Mouse (Mus musculus) heart, embryonic 15.5 days (tissue): ENCODE measurements around the gene Mcrip1. TPM values are rescaled to one million over a fixed set of nuclear protein-coding genes. Genes with fewer than 3 reads are reported as not detected.

ENCODE experiments used
- ATAC-seq: fragments of 200-750 bp; cut with Nextera tagmentation; replicated peaks from 2 replicates; pipeline ENCODE4 v1.8.0; 2017; ENCODE audit warnings: low read depth, moderate TSS enrichment; ENCODE audit not compliant: insufficient number of reproducible peaks, insufficient read depth, low FRiP score
- H3K27ac ChIP-seq: fragments of 300-500 bp; sonication (generic); 2 replicates; pipeline ENCODE4 v1.5.1; 2015; ENCODE audit warnings: mild to moderate bottlenecking, inconsistent platforms
- H3K27me3 ChIP-seq: fragments of 300-500 bp; sonication (generic); 2 replicates; pipeline ENCODE4 v1.6.1; 2015; ENCODE audit warnings: inconsistent platforms
- H3K36me3 ChIP-seq: fragments of 300-500 bp; sonication (generic); 2 replicates; pipeline ENCODE4 v1.6.1; 2015; ENCODE audit warnings: mild to moderate bottlenecking, inconsistent platforms
- H3K4me1 ChIP-seq: fragments of 300-500 bp; sonication (generic); replicated peaks from 2 replicates; pipeline ENCODE4 v1.6.1; 2015; ENCODE audit warnings: inconsistent platforms
- H3K4me2 ChIP-seq: fragments of 300-500 bp; sonication (generic); 2 replicates; pipeline ENCODE4 v1.6.1; 2015; ENCODE audit warnings: inconsistent platforms, mild to moderate bottlenecking, moderate library complexity
- H3K4me3 ChIP-seq: fragments of 300-500 bp; sonication (generic); 2 replicates; pipeline ENCODE4 v1.5.1; 2015; ENCODE audit warnings: mild to moderate bottlenecking, inconsistent platforms
- H3K9ac ChIP-seq: fragments of 300-500 bp; sonication (generic); 2 replicates; pipeline ENCODE4 v1.6.1; 2015; ENCODE audit warnings: mild to moderate bottlenecking, inconsistent platforms
- H3K9me3 ChIP-seq: fragments of 300-500 bp; sonication (generic); replicated peaks from 2 replicates; pipeline ENCODE4 v1.6.1; 2016; ENCODE audit warnings: inconsistent platforms
- whole genome bisulfite sequencing: fragments of 180-500 bp; shearing (Covaris S2); methylation state at CpG from one replicate; pipeline ENCODE4 v1.1.7; 2015; ENCODE audit warnings: mixed read lengths; 5-methylcytosine and 5-hydroxymethylcytosine counted together
- polyA plus RNA-seq: library from polyadenylated mRNA; unstranded; fragments of >200 nt; fragmentation: Nextera tagmentation; extraction: Ambion mirVana; gene quantifications from 2 replicates; pipeline ENCODE4 v1.2.1, GENCODE M21; 2015

The Mcrip1 gene
- polyA plus RNA-seq, 1 experiment from 2014 or later: 119 TPM

DNA sequence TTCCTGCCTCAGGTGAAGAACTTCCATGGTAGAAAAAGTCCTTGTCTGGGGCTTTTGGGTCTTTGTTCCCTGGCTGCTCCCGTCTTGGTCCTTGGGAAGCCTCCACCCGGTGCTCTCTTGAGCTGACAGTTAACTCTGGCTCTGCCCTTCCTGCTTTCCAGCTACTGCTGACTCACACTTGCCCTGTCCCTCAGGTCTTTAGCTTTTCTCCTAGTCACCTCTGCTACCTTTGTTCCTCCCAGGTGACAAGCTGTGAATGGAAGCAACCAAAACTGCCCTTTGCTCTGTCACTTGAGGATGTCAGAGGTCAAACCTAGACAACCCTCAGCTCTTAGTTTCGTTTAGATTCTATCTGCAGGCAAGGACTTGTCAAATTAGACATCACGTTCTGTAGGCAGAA, 39.6 kb downstream of the Mcrip1 start:
- ATAC-seq: no peak
- Histone ChIP-seq H3K9me3 (no peaks in the 10 kb centered on the region), H3K27ac (peak overlapping the region; percentile 58; the same call in 1 of the 2 replicates), H3K9ac (no peak overlapping the region), H3K27me3 (no peaks in the 10 kb centered on the region), H3K36me3 (no peaks in the 10 kb centered on the region), H3K4me2 (peak overlapping the region; percentile 65; the same call in 1 of the 2 replicates), H3K4me1 (peaks cover 10% of the 10 kb centered on the region), H3K4me3 (no peak overlapping the region)
- WGBS: 43% methylated on average over 4 of the region's 4 CpGs

DNA sequence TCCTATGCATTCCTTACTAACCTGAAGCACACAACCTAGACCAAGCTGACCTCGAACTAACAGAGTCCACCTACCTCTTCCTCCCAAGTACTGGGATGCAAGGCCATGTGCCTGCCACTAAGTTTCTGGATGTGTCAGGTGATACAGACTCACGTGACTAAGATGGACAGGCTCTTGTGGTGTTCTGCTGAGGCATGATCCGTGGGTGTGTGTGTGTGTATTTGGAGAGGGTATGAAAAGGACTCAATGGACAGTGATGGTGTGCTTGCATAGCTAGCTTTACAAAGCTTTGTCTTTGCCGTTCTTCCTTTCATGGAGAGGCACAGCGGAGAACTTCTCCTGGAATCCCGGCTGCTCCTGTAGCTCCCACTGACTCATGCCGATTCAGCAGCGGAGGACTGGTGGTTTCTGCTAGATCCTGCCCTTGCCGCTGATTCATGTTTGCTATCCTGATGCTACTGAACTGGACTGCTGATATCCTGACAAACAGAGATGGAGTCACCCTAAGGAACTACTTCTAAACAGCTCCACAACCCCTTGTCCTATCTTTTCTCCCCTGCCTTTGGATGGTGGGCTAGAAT, 41.1 kb downstream of the Mcrip1 start:
- Histone ChIP-seq H3K4me3 (no peak overlapping the region), H3K9me3 (no peaks in the 10 kb centered on the region), H3K36me3 (no peaks in the 10 kb centered on the region), H3K4me1 (peaks cover 10% of the 10 kb centered on the region), H3K9ac (no peak overlapping the region), H3K27me3 (no peaks in the 10 kb centered on the region), H3K4me2 (no peak overlapping the region), H3K27ac (no peak overlapping the region)
- no peak for ATAC-seq
- 69% methylated on average over 9 of the region's 9 CpGs for WGBS

DNA sequence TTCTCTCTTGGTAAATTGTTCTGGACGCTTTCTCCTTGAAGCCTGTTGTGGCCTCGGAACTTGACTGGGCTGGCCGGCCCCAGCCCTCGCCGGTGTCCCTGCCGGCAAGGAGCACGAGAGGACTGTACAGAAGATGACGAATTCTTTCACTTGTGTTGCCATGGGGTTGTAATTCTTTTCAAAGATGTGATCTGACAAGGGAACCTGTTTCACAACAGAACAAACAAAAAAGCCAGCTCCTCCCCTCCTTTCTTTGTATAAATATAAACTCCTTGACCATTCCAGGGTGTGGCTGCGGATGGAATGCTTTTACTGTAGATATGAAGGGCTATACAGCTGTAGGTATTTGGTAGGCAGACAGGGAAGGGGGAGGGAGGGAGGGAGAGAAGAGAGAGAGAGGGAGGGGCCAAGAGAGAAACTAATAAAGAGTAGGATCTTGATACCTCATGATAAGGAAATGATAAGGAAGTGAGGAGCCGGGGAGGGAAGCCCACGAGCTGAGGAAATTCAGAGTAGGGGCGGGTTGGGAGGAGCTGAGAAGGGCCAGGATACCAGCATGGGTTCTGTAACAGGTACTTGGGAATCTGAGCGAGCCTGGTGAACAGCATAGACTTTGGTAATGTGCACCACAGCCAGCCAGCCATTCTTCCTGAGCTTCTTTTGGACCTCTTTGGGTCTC, 41.8 kb downstream of the Mcrip1 start:
- H3K27me3 ChIP-seq: 0 out of 2 replicates have a peak, but pooled peaks cover 4% of the 10 kb centered on the region
- ATAC-seq: no peak
- H3K36me3 ChIP-seq: no peaks in the 10 kb centered on the region
- peaks cover 10% of the 10 kb centered on the region for H3K4me1 ChIP-seq
- no peak overlapping the region for H3K27ac ChIP-seq
- no peak overlapping the region for H3K4me3 ChIP-seq
- WGBS: 66% methylated on average over 13 of the region's 13 CpGs
- no peak overlapping the region for H3K9ac ChIP-seq
- H3K4me2 ChIP-seq: no peak overlapping the region
- H3K9me3 ChIP-seq: no peaks in the 10 kb centered on the region

DNA sequence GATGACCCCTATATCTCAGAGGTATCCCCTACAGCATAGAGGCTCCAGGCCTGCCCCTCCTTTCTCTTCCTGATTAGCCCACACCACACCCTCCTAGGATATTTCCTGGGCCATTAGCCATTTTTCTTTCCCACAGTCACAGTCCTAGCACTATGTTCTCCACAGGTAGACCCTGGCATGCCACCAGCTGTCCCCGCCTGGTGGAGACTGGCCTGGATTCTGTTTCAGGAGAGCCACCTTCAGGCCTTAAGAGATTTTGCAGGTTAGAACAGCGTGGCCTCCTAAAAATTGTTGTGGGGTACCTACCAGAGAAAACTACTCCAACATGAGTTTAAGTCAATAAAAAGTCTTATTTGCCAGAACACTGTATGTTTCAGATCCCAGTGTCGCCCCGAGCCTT, 42.6 kb downstream of the Mcrip1 start:
- Histone ChIP-seq H3K4me2 (no peak overlapping the region), H3K4me3 (no peak overlapping the region), H3K9ac (no peak overlapping the region), H3K4me1 (peaks cover 10% of the 10 kb centered on the region), H3K27ac (no peak overlapping the region), H3K9me3 (no peaks in the 10 kb centered on the region), H3K36me3 (no peaks in the 10 kb centered on the region), H3K27me3 (0 out of 2 replicates have a peak, but pooled peaks cover 4% of the 10 kb centered on the region)
- 62% methylated on average over 4 of the region's 4 CpGs for WGBS
- no peak for ATAC-seq

DNA sequence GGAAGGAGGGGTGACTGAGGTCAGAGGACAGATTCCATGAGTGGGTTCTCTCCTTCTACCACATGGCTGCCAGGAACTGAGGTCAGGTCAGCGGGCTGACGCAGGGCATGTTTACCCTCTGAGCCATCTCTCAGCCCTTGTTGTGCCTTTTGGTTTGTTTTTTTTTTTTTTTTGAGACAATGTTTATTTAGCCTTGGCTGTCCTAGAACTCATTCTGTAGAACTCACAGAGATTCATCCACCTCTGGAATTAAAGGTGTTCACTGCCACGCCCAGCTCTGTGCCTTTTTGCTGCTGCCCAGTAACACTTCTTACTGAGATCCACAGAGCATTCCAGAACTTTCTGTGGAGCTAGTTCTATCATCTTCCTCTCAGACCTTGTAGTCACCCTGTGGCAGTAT, 43.9 kb downstream of the Mcrip1 start:
- Histone ChIP-seq H3K4me3 (no peak overlapping the region), H3K4me1 (peaks cover 5% of the 10 kb centered on the region), H3K27me3 (0 out of 2 replicates have a peak, but pooled peaks cover 4% of the 10 kb centered on the region), H3K27ac (no peak overlapping the region), H3K9ac (no peak overlapping the region), H3K36me3 (no peaks in the 10 kb centered on the region), H3K9me3 (no peaks in the 10 kb centered on the region), H3K4me2 (no peak overlapping the region)
- ATAC-seq: no peak
- 83% methylated on average over 3 of the region's 3 CpGs for WGBS

DNA sequence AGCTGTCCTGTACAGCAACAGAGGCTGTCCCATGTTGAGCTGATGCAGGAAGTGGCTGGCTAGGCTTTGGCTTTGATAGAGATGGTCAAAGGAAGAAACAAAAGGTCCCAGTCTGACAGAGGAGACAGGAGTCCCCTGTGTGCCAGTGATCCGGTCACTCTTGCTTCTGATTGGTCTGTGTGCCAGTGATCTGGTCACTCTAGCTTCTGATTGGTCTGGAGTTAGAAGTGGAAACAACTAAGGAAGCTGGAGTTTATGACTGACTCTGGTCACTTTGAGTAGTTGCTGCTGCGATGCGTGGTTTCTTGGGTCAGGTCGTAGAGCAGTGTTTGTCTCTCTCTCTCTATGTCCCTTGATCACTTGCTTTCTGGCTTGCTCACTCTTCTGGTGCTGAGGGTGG, 47.8 kb downstream of the Mcrip1 start:
- H3K9ac ChIP-seq: no peak overlapping the region

DNA sequence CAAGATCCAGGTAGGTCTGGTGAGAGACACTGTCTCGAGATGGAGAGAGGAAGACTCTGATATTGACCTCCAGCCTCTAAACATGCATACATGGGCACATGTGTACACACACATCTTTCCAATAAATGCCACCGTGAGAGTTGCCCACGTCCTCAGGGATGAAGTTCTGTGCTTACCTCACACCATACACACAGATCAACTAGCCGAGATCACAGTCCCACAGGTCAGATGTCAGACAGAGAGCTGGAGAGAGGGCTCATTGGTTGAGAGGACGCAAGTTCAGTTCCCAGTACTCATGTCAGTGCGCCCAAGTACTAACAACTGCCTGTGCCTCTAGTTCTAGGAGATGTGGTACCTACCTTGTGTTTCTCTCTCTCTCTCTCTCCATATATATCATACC, 48.5 kb downstream of the Mcrip1 start:
- H3K27me3 ChIP-seq: 0 out of 2 replicates have a peak, but pooled peaks cover 4% of the 10 kb centered on the region
- peaks cover 29% of the 10 kb centered on the region for H3K36me3 ChIP-seq
- 66% methylated on average over 6 of the region's 6 CpGs for WGBS
- no peak overlapping the region for H3K4me3 ChIP-seq
- no peaks in the 10 kb centered on the region for H3K9me3 ChIP-seq
- H3K4me1 ChIP-seq: peaks cover 7% of the 10 kb centered on the region
- no peak for ATAC-seq
- no peak overlapping the region for H3K4me2 ChIP-seq
- no peak overlapping the region for H3K27ac ChIP-seq
- H3K9ac ChIP-seq: no peak overlapping the region

More for the DNA sequence above, 47.8 kb downstream of the Mcrip1 start:
- WGBS: 83% methylated on average over 4 of the region's 4 CpGs
- ATAC-seq: no peak
- H3K4me3 ChIP-seq: no peak overlapping the region
- H3K36me3 ChIP-seq: peaks cover 23% of the 10 kb centered on the region
- no peaks in the 10 kb centered on the region for H3K9me3 ChIP-seq
- H3K4me2 ChIP-seq: no peak overlapping the region
- H3K4me1 ChIP-seq: peaks cover 7% of the 10 kb centered on the region
- no peak overlapping the region for H3K27ac ChIP-seq
- 0 out of 2 replicates have a peak, but pooled peaks cover 4% of the 10 kb centered on the region for H3K27me3 ChIP-seq

DNA sequence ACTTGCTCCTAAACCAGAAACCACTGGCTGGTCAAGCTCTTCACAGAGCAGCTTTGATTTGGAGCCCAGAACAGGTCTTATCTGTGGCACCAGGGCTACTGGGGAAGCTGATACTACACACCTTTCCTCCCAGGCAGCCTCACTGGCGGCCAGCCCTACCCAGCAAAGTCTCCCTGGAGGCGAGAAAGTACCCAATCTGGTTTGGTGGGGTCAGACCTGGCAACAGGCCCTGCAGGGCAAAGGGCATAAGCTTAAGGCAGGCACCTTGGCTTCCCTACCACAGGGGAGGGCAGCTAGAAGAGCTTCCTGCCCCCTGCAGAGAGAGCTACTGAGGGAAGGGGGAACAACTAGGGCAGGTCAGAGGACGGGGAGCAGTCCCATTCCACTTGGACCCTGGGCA, 49.2 kb downstream of the Mcrip1 start:
- no peak for ATAC-seq
- Histone ChIP-seq H3K9ac (no peak overlapping the region), H3K4me3 (no peak overlapping the region), H3K36me3 (peaks cover 35% of the 10 kb centered on the region), H3K4me1 (peaks cover 7% of the 10 kb centered on the region), H3K27ac (no peak overlapping the region), H3K4me2 (no peak overlapping the region), H3K27me3 (0 out of 2 replicates have a peak, but pooled peaks cover 4% of the 10 kb centered on the region), H3K9me3 (no peaks in the 10 kb centered on the region)
- WGBS: 4% methylated on average over 3 of the region's 3 CpGs

DNA sequence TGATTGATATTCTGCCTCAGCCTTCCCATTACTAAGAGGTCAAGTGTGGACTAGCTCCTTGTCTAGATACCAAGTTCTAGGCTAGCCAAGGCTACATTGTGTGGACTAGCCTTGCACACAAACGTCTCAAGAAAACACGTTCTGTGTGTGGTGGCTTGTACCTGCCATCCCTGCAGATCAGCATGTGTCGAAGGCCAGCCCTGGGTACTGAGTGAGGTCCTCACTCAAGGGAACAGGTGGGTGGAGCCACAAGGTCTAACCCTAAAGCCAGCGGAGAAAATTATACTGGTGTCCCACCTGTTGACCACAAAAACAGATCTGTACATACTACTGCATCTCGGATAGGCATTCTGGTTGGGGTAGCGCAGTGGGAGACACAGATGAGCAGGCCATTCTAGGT, 49.6 kb downstream of the Mcrip1 start:
- H3K4me3 ChIP-seq: no peak overlapping the region
- ATAC-seq: no peak
- WGBS: 78% methylated on average over 6 of the region's 6 CpGs

DNA sequence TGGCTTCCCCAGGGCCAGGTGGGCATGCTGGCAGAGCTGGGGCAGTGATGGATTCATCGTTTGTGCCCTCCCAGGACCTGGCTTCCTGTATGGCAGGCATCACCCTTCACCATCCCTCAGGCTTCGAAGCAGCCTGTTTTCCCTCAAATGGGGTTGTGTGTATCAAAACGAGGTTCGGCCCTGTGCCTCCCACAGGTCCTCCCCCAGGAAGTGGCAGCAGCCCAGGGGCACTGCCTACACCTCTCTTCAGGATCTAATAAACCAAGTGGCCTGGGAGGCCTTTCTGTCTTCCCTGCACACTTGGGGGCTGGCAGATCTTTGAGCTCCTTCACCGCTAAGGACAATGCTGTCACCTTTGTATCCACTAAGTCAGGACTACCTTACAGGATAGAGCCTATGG, 50.6 kb downstream of the Mcrip1 start:
- H3K4me2 ChIP-seq: no peak overlapping the region
- H3K4me1 ChIP-seq: peaks cover 7% of the 10 kb centered on the region
- no peak overlapping the region for H3K27ac ChIP-seq
- H3K4me3 ChIP-seq: no peak overlapping the region
- H3K9ac ChIP-seq: no peak overlapping the region
- H3K9me3 ChIP-seq: no peaks in the 10 kb centered on the region
- 78% methylated on average over 5 of the region's 5 CpGs for WGBS
- H3K36me3 ChIP-seq: peaks cover 46% of the 10 kb centered on the region
- ATAC-seq: no peak
- H3K27me3 ChIP-seq: 0 out of 2 replicates have a peak, but pooled peaks cover 4% of the 10 kb centered on the region

More for the DNA sequence above, 49.6 kb downstream of the Mcrip1 start:
- no peak overlapping the region for H3K27ac ChIP-seq
- no peak overlapping the region for H3K9ac ChIP-seq
- no peak overlapping the region for H3K4me2 ChIP-seq
- H3K36me3 ChIP-seq: peaks cover 39% of the 10 kb centered on the region
- H3K4me1 ChIP-seq: peaks cover 7% of the 10 kb centered on the region
- H3K27me3 ChIP-seq: 0 out of 2 replicates have a peak, but pooled peaks cover 4% of the 10 kb centered on the region
- H3K9me3 ChIP-seq: no peaks in the 10 kb centered on the region

DNA sequence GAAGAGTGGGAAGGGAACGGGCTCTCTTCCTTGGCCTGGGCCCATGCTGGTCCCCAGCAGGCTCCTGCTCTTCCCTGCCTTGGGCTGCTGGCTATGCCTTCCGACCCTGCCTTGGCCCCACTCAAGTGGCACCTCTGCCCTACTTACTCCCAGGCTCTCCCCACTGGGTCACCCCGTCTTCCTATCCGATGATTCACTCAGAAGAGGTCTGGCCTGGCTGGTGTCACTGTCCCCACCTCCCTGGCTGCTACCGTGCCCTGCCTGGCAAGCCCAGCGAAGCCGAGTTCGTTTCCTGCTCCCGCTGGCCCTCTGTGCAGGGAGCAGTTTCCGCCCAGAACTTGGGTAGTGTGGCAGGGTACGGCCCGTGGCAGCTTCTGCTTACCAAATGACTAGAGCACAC, 51.3 kb downstream of the Mcrip1 start:
- H3K4me3 ChIP-seq: no peak overlapping the region
- no peak overlapping the region for H3K4me2 ChIP-seq
- no peaks in the 10 kb centered on the region for H3K9me3 ChIP-seq
- no peak overlapping the region for H3K27ac ChIP-seq
- H3K9ac ChIP-seq: no peak overlapping the region
- WGBS: 90% methylated on average over 12 of the region's 12 CpGs
- H3K27me3 ChIP-seq: 0 out of 2 replicates have a peak, but pooled peaks cover 4% of the 10 kb centered on the region
- peaks cover 46% of the 10 kb centered on the region for H3K36me3 ChIP-seq
- no peak for ATAC-seq
- H3K4me1 ChIP-seq: peaks cover 11% of the 10 kb centered on the region

DNA sequence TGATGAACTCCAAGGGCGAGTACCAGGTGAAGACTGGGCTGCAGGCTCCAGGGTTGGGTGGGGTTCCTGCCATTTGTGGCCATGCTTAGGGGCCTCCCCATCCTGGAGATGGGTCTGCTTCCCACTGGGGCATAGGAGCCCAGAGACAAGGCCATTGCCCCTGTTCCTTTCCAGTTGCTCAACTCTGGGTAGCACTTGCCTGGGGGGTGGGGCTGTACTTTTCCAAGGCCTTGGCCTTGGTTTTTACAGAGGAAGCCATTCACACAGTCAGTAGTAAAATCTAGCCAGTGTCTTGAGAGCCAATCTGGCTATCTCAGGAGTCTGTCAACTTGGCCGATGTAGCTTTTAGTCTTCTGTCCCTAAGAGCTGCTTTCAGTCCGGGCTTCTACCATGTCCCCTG, 52.1 kb downstream of the Mcrip1 start:
- no peak overlapping the region for H3K4me2 ChIP-seq
- peaks cover 46% of the 10 kb centered on the region for H3K36me3 ChIP-seq
- no peak overlapping the region for H3K4me3 ChIP-seq
- peaks cover 18% of the 10 kb centered on the region for H3K4me1 ChIP-seq
- H3K9ac ChIP-seq: no peak overlapping the region
- H3K27me3 ChIP-seq: no peaks in the 10 kb centered on the region
- H3K9me3 ChIP-seq: no peaks in the 10 kb centered on the region
- 91% methylated on average over 3 of the region's 3 CpGs for WGBS
- no peak overlapping the region for H3K27ac ChIP-seq
- ATAC-seq: no peak
